Mouse (Mus musculus): ENCODE data around the gene Sik1.

Sik1 gene

DNA sequence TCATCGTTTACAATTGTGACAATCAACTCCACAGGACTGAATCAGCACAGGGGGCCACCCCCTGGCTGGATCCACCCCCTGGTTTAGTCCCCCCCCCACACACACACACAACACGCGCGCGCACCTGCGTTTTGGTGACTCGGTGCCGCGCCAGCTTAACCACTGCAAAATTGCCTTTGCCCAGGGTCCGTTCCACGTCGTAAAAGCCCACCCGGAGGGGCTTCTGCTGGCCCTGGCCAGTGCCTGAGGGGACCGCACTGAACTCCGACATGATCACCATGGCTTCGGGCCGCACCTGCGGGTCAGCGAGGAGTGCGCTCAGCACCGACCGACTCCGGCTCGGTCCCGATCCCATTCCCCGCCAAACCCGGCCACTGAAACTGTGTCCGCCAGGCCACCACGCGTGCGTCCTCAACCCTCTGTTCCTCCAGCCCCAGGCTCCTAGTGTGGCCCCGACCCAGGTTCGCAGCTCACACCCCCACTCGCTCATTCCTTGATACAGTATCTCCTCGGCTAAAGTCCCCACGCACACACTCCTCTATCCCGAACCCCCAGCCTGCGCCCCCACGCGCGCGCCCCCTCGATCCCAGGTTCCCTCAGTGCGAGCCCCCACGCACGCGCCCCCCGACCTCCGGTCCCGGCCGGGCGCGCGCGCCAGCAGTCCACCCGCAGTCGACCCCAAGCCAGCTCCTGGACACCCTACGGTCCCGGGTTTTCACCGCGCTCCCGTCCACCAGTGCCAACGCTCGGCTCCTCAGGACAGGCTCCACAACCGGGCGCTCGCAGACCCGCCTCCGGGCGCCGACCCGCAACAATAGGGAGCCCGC, 621 bp downstream of the Sik1 start:
- peak; percentile 47 for DNase-seq (ENCODE audit: low spot score)

DNA sequence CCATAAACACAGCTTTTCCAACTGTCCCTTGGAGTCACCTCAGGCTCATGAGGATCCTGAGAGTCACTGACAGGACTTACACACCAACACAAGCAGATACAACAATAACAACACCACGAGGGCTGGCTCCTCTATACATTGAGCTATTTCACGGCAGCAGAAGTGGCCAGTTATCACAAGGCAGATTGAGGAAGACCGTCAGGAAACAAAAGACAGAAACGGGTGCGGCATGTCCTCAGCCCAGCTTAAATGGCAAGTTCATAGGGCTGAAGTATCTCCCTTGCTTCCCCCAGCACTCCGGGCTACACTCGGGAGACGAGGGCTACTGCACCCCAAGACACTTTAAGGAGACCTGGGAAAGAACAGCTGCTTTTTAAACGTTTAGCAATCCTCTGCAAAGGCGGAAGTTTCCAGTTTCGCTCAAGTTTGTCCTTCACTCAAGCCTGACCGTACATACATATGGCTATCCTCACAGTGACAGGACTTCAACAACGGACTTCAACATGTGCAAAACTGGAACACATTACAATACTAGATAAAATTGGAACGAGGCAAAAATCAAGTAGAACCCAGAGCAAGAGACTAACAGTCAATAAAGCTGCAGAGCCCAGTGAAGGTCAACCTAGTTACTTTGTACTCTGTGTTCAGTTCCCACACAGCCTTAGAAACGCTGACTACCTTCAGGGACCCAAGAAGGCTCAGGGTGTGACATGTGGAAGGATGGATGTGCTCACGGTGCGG, 2.0 kb downstream of the Sik1 start:
- DNase-seq (ENCODE audit: low spot score) = no peak

DNA sequence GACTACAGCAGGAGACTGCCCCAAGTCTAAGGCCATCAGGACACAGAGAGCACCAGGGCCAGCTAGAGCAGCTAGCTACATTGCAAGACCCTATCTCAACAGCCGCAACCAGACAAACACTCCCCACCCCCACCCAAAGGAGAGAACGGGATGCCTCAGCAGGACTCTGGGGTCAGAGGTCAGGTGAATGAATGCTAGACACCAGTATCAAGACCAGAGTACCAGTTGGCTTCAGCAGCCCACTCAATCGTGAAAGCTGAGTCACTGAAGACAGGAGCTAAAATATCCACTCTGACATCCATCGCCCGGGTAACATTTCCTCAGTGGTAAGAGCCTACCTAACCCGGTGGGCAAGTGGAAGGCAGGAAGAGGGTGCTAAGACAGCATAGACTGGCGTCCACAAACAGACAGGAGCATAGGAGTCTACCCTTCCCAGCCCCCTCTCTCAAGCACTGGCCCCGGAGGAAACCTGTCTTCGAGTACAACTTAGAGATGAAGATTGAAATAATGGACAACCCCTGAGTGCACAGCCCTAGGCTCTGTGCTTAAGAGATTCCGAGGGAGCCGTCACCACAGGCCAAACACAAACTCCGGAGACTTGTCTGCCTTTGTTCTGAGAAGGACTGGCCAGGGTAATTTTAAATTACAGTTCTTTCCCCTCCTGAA, 2.7 kb downstream of the Sik1 start:
- no peak for DNase-seq (ENCODE audit: low spot score)

DNA sequence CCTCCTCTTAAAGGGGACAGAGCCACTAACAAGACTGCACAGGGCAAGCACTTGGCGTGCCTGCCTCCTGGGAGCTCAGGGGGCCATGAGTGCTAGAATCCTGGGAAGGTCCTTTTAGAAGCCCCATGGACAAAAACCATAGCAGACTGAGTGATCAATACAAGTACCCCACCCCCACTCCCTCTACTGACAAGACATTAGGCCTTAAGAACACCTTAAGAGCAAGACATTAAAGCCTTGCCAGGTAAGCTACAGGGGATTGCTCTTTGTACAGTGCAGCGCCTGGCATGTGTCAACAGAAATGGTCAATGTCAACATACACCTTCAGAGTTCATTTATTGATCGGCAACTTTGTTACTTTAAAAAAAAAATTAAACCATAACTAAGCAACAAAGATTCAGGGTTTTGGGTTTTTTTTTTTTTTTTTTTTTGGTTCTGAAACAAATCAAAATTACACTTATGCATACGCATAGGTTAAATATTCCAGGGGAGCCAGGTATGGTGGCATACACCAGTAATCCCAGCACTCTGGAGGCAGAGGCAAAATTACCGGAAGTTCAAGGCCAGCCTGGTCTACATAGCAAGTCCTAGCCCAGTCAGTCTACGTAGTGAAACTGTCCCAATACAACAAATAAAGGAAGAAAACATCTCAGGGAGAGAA, 3.7 kb downstream of the Sik1 start:
- no peak for DNase-seq (ENCODE audit: low spot score)

DNA sequence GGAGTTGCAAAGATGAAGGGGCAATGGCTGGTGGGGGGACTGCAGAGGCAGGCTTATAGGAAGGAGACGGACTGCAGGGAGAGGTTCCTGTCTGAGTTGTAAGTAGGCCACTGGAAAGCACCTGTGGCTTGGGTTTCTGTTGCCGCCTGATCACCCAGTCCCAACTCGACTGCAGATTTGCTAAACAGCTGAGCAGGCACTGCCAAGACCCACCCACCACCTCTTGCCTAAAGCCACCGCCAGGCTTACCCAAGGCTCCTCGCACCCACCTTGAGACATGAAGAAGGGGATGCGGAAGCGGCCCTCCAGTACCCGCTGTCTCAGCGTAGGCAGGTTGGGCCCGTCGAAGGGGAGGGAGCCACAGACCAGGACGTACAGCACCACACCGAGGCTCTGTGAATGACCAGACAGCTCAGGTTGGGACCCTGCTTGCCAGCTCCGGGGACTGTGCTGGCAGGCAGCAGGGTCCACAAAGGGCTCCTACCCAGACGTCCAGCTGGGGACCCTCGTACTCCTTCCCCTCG, 5.1 kb downstream of the Sik1 start:
- no peak for DNase-seq (ENCODE audit: low spot score)

DNA sequence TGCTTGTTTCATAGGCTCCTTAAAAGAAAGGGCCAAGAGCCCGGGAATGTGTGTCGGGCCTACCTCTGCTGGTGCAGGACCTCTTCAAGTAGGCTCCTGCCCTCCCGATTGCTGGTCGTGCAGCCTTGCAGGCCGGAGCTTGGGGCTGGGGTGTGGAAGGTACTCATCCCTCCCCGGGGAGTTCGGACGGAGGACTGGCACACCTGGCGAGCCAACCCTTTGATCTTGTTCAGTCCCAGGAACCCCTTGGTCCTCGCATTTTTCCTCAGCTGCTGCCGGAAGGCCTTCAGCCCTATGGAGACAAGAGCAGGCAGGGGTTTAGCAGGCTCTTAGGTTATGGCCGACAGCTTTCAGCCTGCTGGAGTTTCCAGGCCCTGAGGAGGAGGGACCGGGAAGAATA, 8.6 kb downstream of the Sik1 start:
- no peak for DNase-seq (ENCODE audit: low spot score)

DNA sequence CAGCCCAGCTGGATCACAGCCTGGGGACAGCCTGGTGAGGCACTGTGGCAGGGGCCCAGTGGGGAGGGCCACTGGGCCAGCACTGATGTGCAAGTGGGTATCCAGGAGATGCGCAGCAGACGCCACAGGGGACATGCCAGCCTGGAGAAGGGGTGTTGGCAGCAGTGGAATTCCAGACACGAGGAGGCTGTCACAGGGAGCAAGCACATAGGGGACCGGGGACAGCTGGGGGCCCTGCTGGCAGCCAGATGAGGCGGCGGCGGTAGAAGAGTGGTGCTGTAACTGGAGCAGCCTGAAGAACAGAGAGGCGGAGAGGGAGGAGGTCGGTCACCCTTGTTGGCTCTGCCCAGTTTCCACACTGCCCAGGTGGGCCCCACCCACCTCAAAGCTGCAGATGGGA, 9.3 kb downstream of the Sik1 start:
- DNase-seq (ENCODE audit: low spot score) = no peak

DNA sequence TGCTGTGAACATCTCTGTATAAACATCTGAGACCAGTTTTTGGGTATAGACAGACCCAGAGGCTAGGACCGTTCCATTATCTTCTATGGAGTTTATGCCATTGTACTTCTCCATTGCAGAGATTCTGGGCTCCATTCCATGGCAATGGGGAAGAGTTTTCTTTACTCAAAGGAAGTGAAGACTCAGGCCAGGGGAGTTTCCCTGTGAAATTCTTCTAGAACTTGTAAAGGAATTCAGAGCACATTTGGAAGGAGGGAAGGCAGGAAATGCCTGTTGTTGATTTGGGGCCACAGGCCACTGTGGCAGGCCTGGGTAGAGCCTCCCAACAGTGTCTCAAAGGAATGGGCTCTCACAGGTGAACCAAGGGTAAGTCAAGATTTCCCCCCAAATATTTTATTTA, 11.7 kb downstream of the Sik1 start:
- no peak for DNase-seq (ENCODE audit: low spot score)

DNA sequence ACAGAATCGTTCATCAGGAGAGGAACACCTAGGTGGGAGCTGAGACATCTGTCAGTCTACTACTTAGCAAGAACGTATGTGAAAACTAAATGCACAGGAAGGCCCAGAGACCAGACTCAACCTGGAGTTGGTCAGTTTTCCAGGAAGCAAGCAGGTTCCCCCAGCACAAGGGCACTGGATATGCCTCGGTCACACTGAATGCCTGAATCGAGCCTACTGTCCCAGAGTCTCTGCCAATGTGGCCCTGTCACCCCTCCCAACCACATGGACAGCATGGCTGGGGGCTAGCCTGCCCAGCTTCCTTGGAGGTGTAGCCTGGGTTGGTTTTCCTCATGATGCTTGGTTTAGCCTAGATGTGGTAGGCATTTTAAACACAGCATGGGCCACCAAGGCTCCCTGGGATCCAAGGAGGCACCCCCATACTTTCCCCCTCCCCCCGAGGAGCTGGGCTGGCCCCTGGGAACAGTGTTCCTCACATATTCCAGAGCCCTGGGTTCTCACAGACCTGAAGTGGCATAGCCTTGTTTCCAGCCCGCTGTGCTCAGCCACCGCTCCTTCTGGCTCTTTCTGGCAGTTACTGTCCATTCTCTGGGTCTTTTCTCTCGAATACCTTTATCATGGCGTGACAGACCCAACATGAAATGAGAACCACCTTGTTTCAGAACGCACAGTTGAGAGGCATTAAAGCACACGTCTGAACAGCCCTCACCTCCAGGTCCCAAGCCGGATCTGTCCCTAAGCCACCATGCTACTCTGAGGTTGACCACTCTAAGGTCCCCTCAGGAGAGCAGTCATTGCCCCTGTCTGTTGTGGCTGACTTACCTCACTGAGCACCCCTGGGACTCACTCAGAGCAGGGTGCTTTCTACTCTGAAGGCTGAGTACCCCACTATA, 12.4 kb downstream of the Sik1 start:
- DNase-seq (ENCODE audit: low spot score) = no peak

DNA sequence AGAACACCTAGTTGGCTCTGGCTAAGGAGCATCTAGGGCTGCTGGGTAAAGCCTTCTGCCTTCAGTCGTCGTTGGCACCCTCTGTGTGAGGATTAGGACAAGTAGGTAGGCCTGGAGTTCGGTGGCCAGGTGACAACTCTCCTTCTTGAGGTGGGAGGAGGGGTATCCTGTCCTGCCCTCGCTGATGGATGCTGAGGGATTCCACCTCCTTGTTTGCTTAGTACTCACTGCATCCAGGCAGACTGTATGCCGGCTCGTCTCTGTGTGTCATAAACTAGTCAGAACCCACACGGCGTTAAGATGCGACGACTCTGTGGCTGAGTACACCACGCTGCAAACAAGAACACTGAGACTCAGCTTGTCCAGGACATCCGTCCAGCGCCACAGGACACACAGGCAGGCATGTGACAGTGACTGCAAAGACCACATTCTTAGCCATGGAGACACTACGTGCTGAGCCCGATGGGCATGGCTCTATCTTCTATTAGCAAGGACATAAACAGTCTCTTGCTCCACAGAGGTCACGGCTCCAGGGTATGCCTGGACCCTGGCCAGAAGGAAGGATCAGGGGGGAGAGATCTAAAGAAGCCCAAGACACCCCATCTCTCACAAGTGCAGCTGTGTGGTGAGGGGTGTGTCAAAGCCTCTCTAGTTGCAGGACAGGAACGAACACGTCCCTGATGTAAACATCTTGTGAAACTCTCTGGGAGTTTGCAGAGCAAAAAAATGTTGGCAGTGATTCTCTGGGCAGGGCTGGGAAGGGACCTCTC, 13.6 kb downstream of the Sik1 start:
- DNase-seq (ENCODE audit: low spot score) = peak; percentile 80

DNA sequence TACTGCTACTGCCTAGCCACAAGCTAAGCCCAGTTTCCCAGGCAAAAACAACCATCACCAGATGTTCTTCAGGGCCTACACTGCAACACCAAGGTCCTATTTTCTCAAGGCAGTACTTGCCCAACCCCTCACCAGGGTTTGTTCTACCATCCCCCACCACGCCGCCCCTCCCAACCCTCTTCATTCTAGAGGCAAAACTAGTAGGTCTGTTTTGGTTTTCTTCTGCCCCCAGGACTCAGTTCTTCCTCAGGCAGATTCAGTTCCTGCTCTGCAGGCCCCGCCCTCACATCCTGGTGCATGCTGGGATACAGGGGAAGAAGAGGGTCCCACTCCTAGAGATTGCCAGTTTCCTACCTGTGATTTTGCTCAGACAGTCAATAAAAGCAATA, 14.2 kb downstream of the Sik1 start:
- DNase-seq (ENCODE audit: low spot score) = no peak

DNA sequence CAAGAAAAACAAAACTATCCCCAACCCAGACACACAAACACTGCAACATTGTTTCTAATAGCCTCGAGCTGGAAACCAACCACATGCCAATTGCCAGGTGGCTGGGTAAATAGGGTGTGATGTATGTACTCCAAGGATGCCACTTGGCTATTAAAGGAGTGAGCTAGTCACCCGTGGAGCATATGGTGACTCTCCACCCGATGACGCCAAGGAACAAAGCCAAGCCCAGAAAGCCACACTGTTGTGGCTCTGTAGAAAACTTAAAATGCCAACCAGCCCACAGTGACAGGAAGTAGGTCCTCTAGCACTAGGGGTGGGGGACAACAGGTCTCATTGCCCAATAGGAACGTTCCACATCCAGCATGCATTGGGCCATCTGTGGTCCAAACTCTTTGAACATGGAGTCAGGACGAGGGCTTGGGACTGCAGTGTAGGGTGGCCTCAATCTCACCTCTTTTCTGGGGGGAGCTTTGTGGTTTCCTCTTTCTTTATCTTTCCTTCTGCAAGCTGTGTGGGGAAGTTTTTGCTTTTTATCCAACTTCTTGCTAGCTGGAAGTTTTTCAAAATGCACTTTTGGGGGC, 15.1 kb downstream of the Sik1 start:
- no peak for DNase-seq (ENCODE audit: low spot score)

DNA sequence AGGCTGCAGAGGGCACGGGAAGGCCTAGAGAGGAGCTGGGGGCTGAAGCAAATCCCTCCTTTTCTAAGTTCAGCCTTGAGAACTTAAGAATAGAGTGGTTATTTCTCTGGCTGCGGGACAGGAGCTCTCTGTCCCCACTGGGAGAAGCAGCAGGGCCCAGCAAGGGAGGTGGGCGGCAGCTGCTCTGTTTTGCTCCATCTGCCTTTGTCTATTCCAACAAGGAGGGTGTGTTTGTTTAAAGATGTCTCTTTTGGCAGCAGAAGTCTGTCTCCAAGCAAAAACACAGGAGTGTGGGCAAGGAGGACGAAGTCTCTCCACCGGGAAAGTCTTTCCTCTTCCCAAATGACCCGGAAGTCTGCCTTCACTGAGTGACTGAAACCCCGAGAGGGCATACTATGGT, 18.8 kb downstream of the Sik1 start:
- no peak for DNase-seq (ENCODE audit: low spot score)

DNA sequence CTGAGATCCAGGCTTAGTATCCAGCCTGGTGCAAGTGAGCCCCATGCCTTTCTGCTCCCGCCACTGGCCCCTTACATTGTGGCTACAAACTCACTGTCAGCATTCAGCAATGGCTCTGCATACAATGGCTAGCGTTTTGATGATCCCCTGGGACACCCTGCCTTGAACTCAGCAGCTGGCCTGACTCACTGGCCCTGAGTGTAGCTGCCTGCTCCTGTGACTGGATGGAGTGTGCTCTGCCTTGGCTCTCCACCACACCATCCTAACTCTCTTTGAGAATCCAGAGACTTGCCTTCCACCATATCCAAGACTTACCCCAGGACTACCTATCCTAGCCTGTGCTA, 19.4 kb downstream of the Sik1 start:
- no peak for DNase-seq (ENCODE audit: low spot score)

DNA sequence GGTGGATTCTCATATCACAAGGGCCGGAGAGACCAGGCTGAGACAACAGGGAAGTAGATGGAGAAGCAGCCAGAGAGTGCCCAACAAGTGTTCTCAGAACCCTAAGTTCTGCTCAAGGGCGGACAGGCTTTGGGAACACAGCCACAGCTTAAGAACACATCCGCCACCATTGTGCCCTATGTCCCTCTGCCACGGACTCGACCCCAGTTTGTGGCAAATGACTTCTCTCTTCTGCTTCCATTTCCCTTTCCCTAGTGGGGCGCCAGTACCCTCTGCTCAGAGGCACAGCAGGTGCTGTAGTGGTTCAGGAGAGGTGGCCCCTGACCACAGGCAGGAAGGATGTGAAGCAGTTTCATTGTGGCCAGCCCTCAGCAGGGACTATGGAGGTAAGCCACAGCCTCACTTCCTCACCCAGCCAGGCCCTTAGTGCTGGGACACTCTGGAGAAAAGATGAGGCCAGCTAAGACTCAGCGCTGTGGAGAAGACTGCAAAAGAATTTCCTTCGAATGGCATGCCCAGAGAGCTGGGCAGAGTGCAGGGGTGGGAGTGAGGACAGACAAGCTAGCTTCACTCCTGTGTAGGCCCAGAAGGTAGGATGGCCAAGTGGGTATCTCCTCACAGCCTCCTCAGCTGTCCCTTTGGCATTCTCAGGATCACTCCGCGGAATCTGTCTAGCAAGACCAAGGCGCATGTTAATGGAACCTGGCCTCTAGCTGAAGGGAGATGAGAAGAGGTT, 19.9 kb downstream of the Sik1 start:
- DNase-seq (ENCODE audit: low spot score) = no peak

DNA sequence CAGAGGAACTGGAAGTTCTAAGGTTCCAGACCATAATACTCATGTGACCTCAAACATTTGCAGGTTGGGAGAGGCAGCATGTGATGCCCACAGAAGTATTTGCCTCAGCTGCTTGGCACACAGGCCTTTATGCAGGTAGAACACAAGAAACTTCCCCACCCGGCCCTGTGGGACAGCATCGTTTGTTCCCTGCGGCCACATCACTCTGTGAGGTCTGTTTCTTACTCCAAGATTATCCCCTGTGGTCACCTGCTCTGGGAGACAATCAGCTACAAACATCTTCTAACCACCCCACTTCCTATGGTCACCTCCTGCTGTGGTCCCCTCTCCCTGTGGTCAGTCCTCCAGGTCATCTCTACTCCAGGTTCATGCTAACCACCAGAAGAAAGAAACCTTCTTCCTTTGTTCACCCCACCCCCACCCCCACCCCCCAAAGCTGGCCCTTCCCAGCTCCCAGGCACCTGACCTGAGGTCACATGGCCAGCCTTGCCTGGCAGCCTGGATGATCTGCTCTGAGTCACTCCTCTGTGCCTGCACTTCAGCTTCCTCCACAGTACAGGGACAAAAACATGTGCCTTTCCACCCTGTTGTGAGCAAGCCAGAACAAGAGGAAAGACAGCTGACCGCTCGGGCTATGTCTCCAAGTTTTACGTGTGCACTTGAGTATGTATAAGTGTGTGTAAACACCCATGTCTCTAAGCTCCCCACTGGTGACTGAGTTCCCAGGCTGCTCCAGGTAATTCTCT, 21.1 kb downstream of the Sik1 start:
- DNase-seq (ENCODE audit: low spot score) = peak; percentile 82

DNA sequence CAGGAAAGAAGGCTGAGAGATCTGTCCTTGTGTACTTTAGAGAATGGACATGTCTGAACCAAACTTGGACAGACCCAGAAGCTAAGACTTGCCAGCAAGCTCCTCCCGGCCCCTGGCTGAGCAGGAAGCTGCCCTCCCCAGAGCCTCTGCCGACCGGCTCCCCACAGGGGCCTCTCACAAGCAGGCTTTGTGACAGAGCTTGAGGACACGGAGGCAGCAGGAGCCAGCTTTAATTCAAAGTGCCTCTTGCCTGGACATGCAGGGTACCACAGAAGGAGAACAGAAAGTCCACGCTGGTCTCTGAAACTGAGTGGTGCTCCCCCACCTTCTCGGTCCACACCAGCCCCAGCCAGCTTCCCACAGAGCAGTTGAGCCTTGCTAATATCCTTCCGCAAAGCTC, 21.9 kb downstream of the Sik1 start:
- DNase-seq (ENCODE audit: low spot score) = peak; percentile 82

DNA sequence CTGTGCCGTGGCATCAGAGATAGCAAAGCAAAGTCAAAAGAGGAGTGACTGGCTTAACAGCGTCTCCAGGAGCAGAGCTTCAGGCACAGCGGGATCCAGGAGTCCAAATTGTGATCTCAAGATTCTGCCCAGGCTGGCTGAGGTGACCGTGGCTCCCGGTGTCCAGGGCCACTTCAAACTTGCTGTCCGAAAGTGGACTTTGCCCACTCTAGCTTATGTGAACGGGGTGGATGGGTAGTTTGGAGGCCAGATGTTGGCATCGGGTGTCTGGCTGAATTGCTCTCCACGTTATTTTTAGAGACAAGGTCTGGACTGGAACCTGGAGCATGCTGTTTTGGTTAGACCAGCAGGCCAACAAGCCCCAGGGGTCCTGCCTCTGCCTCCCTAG, 23.0 kb downstream of the Sik1 start:
- no peak for DNase-seq (ENCODE audit: low spot score)
